Mouse (Mus musculus): Measurements from ENCODE around the gene Epdr1. TPM values are rescaled to one million over a fixed set of nuclear protein-coding genes. Genes with fewer than 3 reads are reported as not detected.
"Not testable (repeated sequence)": the region's sequence is repeated elsewhere in the genome, so short reads cannot be mapped to it uniquely, and the experiment has no call there.

The Epdr1 gene
- total RNA-seq, 1 experiment = 9.9 TPM

DNA sequence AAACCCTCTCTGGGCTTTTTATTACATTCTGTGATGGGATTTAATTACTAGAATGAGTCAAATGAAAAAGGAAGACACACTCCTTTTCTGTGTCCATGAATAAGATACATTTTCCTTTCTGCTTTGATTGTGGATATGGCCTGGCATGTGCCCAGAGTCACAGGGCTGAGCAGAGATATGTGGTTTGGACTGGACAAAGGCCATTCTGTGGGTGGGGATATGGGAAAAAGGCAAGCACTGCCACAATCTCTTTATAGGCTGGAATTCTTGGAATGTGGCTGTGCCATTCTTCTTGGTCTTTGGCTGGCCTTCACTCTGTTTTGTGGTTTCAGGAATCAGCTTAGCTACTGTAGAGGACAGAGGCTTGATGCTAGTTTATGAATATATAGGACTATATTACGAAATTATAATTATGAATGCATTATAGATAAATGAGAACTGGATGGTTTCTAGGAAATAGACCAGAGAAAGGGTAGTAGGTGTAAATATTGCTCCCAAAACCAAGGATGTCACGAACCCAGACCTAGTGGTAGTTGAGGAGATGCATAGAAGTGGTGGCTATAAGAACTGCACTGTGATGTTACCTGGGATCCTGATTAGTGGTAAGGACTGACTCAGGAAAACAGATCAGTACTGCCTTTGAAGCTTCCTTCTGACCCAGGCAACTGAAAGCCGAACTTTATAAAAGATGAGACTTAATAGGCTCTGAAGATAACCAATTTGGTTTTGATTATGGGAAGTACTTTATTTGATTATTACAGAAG lies 28.5 kb downstream of the Epdr1 start:
- no peaks in the 10 kb centered on the region for H3K9me3 ChIP-seq (ENCODE audit: control insufficient read depth, insufficient read depth, low read depth, low read length)
- no peak for DNase-seq (ENCODE audit: low read depth, low spot score)

DNA sequence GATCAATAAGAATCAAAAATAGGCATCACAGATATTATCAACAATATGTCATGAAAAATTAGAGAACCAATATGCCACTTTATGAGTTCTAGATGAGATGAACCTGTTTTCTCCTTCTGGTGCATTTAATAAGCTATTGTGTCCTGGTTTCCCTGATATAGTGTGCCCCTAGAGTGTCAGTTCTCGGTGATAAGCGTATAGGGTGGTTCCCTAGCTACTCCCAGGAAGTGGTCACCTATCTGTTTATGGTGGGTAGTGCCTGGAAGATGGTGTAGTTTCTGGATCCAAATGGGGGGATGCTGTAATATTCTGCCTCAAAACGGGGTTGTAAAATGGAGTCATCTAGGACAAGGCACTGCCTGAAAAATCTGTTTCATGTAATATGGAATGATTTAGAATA lies 43.8 kb downstream of the Epdr1 start:
- in situ Hi-C loops (cut with MboI; ENCODE audit: low sequenced_read_pairs in 2 of 2, unreplicated experiment in 2 of 2) = no loop called here
- no peak for TF ChIP-seq HCFC1 (IDR thresholded peaks at IDR 0.05; ENCODE audit: borderline replicate concordance, insufficient read depth, low read length)
- TF ChIP-seq CHD2 (IDR thresholded peaks at IDR 0.05; ENCODE audit: low read depth, low read length) = no peak
- no peak for TF ChIP-seq MAFK (IDR thresholded peaks at IDR 0.05; ENCODE audit: insufficient read depth, low read depth, low read length)
- no peak for TF ChIP-seq ZC3H11A (IDR thresholded peaks at IDR 0.05; ENCODE audit: borderline replicate concordance, low read depth, low read length)
- no peak for TF ChIP-seq ZNF384 (IDR thresholded peaks at IDR 0.05; ENCODE audit: low read depth, low read length)
- DNase-seq (ENCODE audit: low read depth, low spot score) = no peak
- Histone ChIP-seq H3K4me3 (ENCODE audit: insufficient read depth in 1 of 2, low read depth in 1 of 2, low read length in 2 of 2, poor library complexity in 1 of 2, severe bottlenecking in 1 of 2) (no peak overlapping the region), H3K9ac (ENCODE audit: insufficient read depth, low read depth, low read length, poor library complexity, severe bottlenecking) (no peak overlapping the region), H3K36me3 (ENCODE audit: control insufficient read depth, insufficient read depth, low read length, poor library complexity, severe bottlenecking) (no peaks in the 10 kb centered on the region), H3K27ac (ENCODE audit: insufficient read depth, low read depth, low read length, poor library complexity, severe bottlenecking) (no peak overlapping the region), H3K9me3 (ENCODE audit: control insufficient read depth, insufficient read depth, low read depth, low read length) (no peaks in the 10 kb centered on the region), H3K4me1 (ENCODE audit: control insufficient read depth in 2 of 2, insufficient read depth in 2 of 2, low read length in 2 of 2, poor library complexity in 1 of 2) (peaks cover 0 to 5% of the 10 kb centered on the region in 2 experiments; a peak in 2 of 4 replicates)

More for the DNA sequence above, 28.5 kb downstream of the Epdr1 start:
- H3K4me1 ChIP-seq (ENCODE audit: control insufficient read depth in 2 of 2, insufficient read depth in 2 of 2, low read length in 2 of 2, poor library complexity in 1 of 2) = 0 out of 4 replicates have a peak, but pooled peaks cover 0 to 2% of the 10 kb centered on the region in 2 experiments
- in situ Hi-C loops (cut with MboI; ENCODE audit: low sequenced_read_pairs in 2 of 2, unreplicated experiment in 2 of 2) = no loop called here
- no peaks in the 10 kb centered on the region; the same call in 1 of the 2 replicates for H3K36me3 ChIP-seq (ENCODE audit: control insufficient read depth, insufficient read depth, low read length, poor library complexity, severe bottlenecking)
- no peak overlapping the region for H3K9ac ChIP-seq (ENCODE audit: insufficient read depth, low read depth, low read length, poor library complexity, severe bottlenecking)
- H3K27ac ChIP-seq (ENCODE audit: insufficient read depth, low read depth, low read length, poor library complexity, severe bottlenecking) = no peak overlapping the region
- no peak for TF ChIP-seq ZC3H11A (IDR thresholded peaks at IDR 0.05; ENCODE audit: borderline replicate concordance, low read depth, low read length)
- no peak for TF ChIP-seq HCFC1 (IDR thresholded peaks at IDR 0.05; ENCODE audit: borderline replicate concordance, insufficient read depth, low read length)
- TF ChIP-seq MAFK (IDR thresholded peaks at IDR 0.05; ENCODE audit: insufficient read depth, low read depth, low read length) = no peak
- no peak for TF ChIP-seq ZNF384 (IDR thresholded peaks at IDR 0.05; ENCODE audit: low read depth, low read length)
- TF ChIP-seq CHD2 (IDR thresholded peaks at IDR 0.05; ENCODE audit: low read depth, low read length) = no peak
- H3K4me3 ChIP-seq (ENCODE audit: insufficient read depth in 1 of 2, low read depth in 1 of 2, low read length in 2 of 2, poor library complexity in 1 of 2, severe bottlenecking in 1 of 2) = no peak overlapping the region

DNA sequence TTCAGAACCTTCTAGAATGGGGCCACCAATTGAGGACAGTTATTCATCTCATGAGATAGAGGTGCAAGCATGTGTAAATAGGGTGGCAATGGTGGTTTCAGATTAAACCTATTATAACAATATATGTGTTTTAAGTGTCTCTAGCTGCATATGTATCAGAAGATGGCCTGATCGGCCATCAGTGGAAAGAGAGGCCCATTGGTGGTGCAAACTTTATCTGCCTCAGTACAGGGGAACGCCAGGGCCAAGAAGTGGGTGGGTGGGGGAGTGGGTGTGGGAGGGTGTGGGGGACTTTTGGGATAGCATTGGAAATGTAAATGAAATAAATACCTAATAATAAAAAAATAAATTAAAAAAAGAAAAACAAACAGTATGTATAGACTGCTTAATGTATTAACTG lies 45.0 kb downstream of the Epdr1 start:
- in situ Hi-C loops (cut with MboI; ENCODE audit: low sequenced_read_pairs in 2 of 2, unreplicated experiment in 2 of 2); DNase-seq (ENCODE audit: low read depth, low spot score); H3K9me3 ChIP-seq (ENCODE audit: control insufficient read depth, insufficient read depth, low read depth, low read length); H3K4me3 ChIP-seq (ENCODE audit: insufficient read depth in 1 of 2, low read depth in 1 of 2, low read length in 2 of 2, poor library complexity in 1 of 2, severe bottlenecking in 1 of 2); H3K9ac ChIP-seq (ENCODE audit: insufficient read depth, low read depth, low read length, poor library complexity, severe bottlenecking); H3K27ac ChIP-seq (ENCODE audit: insufficient read depth, low read depth, low read length, poor library complexity, severe bottlenecking); H3K36me3 ChIP-seq (ENCODE audit: control insufficient read depth, insufficient read depth, low read length, poor library complexity, severe bottlenecking); H3K4me1 ChIP-seq (ENCODE audit: control insufficient read depth in 2 of 2, insufficient read depth in 2 of 2, low read length in 2 of 2, poor library complexity in 1 of 2): not testable (repeated sequence)

DNA sequence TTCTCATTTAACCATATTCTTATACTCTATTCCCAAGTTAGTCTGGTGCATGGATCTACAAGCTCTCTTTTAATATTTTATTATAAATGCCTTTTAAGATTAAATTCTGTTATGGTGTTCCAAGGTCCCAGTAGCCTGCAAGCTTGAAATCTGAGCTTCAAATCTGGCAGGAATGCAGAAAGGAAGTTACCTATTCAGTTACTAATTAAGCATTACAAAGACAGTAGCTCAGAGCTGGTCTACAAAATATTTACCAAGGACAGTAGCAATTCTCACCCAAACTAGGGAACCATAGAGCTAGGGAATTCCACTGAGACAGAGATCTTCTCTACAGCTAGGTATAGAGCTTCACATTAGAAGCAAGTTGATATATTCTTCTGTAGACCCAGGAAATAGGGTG lies 49.6 kb downstream of the Epdr1 start:
- H3K9ac ChIP-seq (ENCODE audit: insufficient read depth, low read depth, low read length, poor library complexity, severe bottlenecking); H3K36me3 ChIP-seq (ENCODE audit: control insufficient read depth, insufficient read depth, low read length, poor library complexity, severe bottlenecking); H3K9me3 ChIP-seq (ENCODE audit: control insufficient read depth, insufficient read depth, low read depth, low read length); DNase-seq (ENCODE audit: low read depth, low spot score); in situ Hi-C loops (cut with MboI; ENCODE audit: low sequenced_read_pairs in 2 of 2, unreplicated experiment in 2 of 2); H3K4me3 ChIP-seq (ENCODE audit: insufficient read depth in 1 of 2, low read depth in 1 of 2, low read length in 2 of 2, poor library complexity in 1 of 2, severe bottlenecking in 1 of 2): not testable (repeated sequence)
- H3K27ac ChIP-seq (ENCODE audit: insufficient read depth, low read depth, low read length, poor library complexity, severe bottlenecking) = peak overlapping the region; percentile 22; the same call in 1 of the 2 replicates
- peaks cover 8 to 10% of the 10 kb centered on the region in 2 experiments for H3K4me1 ChIP-seq (ENCODE audit: control insufficient read depth in 2 of 2, insufficient read depth in 2 of 2, low read length in 2 of 2, poor library complexity in 1 of 2)

DNA sequence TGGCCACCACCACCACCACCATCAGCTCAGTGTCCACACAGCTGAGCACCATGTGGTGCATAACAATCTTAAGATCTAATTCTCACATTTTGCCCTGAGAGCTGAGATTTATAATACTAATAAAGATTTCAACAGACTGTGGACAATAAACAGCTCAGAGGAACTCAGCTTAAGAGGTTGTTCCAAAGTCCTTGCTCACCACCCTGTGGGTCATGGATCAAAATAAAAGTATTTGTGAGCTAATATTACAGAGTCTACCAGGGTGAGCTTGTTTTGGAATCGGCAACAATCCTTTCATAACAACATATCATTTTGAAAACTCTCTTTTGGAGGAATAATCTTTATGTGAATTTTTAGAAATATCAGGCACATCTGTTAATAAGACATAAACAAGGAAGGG lies 57.2 kb downstream of the Epdr1 start:
- H3K9me3 ChIP-seq (ENCODE audit: control insufficient read depth, insufficient read depth, low read depth, low read length) = no peaks in the 10 kb centered on the region
- TF ChIP-seq CHD2 (IDR thresholded peaks at IDR 0.05; ENCODE audit: low read depth, low read length) (no peak), HCFC1 (IDR thresholded peaks at IDR 0.05; ENCODE audit: borderline replicate concordance, insufficient read depth, low read length) (no peak), ZNF384 (IDR thresholded peaks at IDR 0.05; ENCODE audit: low read depth, low read length) (no peak), MAFK (IDR thresholded peaks at IDR 0.05; ENCODE audit: insufficient read depth, low read depth, low read length) (no peak), ZC3H11A (IDR thresholded peaks at IDR 0.05; ENCODE audit: borderline replicate concordance, low read depth, low read length) (no peak)
- H3K4me1 ChIP-seq (ENCODE audit: control insufficient read depth in 2 of 2, insufficient read depth in 2 of 2, low read length in 2 of 2, poor library complexity in 1 of 2) = peaks cover 0 to 1% of the 10 kb centered on the region in 2 experiments; a peak in 1 of 4 replicates
- DNase-seq (ENCODE audit: low read depth, low spot score) = no peak
- H3K27ac ChIP-seq (ENCODE audit: insufficient read depth, low read depth, low read length, poor library complexity, severe bottlenecking) = no peak overlapping the region
- in situ Hi-C loops (cut with MboI; ENCODE audit: low sequenced_read_pairs in 2 of 2, unreplicated experiment in 2 of 2) = no loop called here
- no peaks in the 10 kb centered on the region for H3K36me3 ChIP-seq (ENCODE audit: control insufficient read depth, insufficient read depth, low read length, poor library complexity, severe bottlenecking)
- no peak overlapping the region for H3K9ac ChIP-seq (ENCODE audit: insufficient read depth, low read depth, low read length, poor library complexity, severe bottlenecking)
- no peak overlapping the region for H3K4me3 ChIP-seq (ENCODE audit: insufficient read depth in 1 of 2, low read depth in 1 of 2, low read length in 2 of 2, poor library complexity in 1 of 2, severe bottlenecking in 1 of 2)
